Mouse (Mus musculus): ENCODE measurements around the gene Tacc2.

The Tacc2 gene

DNA sequence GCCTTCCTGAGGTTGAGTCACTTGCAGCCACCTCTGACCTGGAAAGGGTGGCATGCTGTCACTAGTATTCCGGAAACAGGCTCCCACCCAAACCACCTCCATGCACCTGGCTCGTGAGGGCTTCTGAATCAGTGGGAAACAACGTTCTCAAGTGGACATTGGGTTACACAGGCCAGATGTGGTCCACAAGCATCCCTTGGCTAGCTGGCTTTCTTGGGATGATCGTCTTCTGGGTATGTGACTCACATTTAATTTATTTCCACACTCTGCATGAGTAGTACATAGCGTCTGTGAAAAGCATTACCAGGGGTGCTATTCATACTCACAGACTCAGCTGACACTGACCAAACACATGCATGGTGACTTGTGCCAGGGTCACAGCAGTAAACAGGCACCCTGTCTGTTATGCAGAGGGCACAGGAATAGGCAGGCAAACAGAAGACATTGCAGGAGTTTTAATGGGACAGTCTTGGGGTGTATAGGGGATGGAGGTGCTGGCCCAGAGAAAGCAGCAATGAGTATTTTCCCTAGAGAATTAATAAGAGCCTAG lies 205.3 kb downstream of the Tacc2 start:
- DNase-seq = no peak

DNA sequence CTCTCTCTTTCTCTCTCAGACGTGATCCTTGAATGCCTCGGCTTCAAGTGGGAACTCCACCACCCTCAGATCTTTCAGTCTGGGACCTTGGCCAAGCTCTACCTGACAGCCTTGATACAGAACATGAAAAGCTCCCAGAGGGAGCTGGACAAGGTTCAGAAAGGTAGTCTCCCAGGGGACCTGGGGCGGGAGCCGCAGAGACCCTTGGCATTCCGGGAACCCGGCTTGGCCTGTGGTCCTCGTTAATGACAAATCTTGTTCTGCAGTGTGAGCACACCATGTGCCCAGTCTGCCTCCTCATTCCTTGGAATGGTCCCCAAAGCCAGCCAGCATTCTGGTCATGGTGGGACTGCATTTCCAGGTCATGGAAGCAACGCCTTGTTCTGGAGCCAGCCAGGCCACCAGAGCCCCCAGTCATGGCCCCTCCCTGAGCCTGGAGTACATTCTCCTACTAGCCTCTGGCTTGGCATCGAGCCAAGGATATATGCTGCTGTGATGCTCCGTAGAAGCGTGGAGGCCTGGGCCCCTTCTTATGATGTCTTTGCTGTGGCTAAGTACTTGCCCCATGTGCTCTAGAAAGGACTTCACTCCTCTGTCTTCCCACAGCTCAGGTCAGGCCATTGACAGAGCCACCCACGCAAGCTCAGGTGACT lies 208.8 kb downstream of the Tacc2 start:
- DNase-seq = peak; percentile 64

DNA sequence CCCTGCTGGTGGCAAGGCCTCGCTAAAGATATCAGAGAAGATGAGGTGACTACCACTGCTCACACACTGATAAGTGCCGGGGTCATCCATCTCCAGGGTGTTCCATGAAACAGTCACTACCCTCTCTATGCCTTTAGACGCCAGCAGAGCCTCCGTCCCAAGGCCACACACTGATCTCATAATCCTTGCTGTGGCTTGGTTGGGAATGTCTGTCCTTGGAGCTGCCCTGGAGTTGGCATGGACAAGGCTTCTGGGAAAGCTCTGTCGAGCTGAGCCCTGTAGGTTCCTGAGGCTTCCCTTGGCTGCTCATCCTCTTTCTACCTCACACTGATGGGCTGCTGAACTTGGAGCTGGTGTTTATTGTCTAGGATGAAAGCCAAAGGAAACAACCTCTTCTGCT lies 209.5 kb downstream of the Tacc2 start:
- DNase-seq = no peak

DNA sequence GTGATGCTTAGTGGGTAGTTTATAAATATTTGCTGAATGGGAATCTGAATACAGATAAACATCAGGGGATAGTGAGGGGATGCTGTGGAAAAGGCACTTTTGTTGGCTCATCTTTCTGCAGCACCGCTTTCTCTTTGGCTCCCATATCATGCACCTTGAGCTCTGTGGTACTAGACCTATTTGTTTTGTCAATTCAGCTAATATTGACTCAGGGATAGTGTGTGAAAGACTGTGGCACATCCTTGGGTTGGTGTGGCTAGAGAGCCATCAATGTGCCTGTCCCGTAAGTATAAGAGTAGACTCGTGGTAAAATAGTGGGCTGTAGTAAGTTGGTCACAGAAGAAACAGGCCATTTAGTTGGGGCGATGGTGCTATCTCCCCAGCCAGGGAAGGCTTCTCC lies 210.3 kb downstream of the Tacc2 start:
- DNase-seq = no peak

DNA sequence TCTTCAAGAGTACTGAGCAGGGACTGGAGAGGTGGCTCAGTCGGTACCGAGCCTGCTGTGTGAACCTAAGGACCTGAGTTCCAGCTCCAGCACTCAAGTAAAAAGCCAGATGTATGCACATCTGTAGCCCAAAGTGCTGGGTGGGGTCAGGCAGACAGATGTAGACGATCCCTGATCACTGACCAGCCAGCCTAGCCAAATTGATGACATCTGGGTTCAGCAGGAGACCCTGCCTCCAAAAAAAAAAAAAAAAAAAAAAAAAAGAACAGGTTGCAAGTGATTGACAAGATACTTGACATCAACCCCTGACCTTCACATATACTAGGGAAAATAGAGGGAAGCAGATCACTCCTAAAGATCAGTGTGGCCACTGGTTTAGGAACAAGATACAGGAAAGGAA lies 211.7 kb downstream of the Tacc2 start:
- DNase-seq = no peak

DNA sequence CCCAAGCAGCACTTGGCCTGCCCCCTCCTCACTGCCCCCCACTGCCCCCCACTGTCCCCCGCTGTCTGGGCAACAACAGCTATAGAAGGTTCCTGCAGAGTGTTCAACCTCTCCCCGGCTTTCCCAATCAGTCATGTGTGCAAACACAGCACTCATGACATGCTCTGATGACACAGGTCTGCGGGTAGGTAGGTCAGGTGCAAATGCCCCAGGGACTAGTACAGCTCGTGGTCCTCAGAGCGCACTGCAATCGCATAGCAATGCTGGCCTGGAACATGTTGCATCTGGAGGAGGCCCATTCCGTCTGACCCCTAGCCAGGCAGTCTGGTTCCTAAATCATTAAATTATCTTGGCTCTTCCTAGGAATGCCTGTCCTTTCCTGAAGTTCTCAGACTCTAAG lies 212.2 kb downstream of the Tacc2 start:
- DNase-seq = no peak

DNA sequence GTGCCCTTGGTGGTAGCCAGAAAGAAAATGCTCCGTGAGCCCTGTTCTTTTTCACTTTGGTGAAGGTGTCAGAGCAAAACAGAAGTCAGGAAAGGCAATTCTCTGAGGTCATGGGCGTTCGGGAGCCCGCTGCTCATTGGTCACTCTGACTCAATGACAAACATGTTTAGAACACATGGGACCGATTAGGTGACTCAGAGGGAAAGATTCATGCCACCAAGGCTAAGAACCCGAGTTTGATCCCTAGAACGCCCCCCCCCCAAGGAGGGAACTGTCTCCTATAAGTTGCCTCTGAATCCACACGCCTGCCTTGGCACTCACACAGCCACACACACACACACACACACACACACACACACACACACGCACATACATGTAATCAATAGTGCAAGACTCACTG lies 216.4 kb downstream of the Tacc2 start:
- DNase-seq = no peak

DNA sequence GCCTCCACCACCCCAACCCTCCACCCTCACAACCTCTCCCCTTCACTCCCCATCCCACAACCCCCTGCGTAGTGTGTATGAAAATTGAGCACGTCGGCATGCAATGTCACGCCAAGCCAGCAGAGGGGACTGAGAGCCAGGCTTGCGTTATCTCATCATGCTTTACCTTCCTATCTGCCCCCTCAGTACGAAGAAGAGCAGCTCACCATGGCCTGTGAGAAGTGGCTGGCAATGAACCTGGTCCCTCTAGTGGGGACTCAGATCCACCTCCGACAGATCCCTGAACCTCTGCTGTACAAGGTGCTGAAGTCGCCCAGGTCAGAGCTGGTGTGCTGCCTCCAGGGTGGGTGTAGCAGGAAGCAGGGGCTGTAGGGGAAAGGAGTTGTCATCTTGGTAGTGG lies 219.5 kb downstream of the Tacc2 start:
- DNase-seq = peak; percentile 24

DNA sequence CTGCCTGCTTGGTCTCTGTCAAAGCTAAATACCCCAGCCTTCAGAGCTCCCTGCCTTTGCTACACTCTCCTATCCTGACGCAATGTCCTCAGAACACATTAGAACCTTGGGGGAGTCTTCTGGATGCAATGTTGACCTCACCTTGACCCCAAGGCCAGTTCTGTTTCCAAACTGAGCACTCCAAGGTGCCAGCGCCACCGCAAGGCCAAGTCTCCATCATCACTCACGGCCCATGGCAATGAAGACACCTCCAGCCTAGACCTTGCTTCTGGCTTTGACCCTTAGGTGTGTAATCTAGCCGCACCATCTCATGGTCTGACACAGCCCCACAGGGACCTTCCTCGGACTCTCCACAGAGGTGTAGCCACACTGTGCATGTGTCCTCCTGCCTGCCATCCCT lies 220.3 kb downstream of the Tacc2 start:
- DNase-seq = no peak

DNA sequence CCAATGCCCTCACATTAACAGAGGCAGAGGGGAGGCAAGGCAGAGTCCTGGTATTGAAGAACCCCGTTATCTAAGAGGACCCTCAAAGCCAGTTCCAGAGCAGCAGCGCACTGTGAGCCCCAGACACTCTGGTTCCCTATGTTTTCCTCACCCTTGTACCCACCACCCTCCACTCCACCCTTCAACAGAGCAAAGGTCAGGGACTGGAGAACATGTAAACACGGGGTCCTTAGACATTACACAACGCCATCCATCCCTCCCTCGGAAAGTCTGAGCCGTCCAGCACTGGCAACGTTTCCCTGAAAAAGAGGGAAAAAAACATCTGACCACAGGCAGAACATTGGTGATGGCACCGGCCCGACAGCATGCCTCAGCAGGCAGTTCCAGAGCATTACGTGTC lies 222.2 kb downstream of the Tacc2 start:
- DNase-seq = no peak

DNA sequence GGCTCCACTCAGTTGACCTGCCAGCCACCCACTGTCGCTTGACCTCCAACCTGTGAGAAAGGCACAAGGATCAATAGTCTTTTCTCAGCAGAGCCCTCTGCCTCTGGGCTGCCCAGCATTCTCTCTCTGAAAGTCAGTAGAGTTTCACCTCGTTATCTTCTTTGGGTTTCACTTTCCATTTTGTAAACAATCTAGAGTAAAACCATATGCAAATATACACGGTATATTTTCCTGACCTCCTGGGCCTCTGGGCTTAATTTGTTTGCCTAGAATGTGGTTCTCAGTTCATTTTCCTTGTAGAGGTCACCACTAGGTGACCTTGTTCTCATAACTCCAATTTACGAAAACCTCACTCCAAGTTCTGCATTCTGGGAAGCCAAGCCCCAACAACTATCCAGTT lies 223.4 kb downstream of the Tacc2 start:
- no peak for DNase-seq

DNA sequence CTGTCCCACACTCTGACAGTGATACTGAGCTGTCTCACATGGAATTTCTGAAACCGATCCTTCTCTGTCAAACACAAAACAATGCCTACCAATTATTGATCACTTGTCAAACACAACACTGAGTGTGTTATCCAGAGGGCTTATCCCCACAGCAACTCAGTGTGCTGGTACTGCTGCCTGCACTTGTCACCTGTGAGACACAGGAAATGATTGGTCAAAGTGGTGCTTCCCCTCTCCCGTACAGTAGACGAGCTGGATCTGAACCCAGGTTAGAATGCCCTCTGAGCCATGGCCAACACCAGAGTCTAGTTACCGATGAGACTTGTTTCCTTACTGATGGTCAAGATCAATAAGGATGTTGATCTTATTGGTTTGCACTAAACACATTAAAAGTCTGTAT lies 224.6 kb downstream of the Tacc2 start:
- no peak for DNase-seq

DNA sequence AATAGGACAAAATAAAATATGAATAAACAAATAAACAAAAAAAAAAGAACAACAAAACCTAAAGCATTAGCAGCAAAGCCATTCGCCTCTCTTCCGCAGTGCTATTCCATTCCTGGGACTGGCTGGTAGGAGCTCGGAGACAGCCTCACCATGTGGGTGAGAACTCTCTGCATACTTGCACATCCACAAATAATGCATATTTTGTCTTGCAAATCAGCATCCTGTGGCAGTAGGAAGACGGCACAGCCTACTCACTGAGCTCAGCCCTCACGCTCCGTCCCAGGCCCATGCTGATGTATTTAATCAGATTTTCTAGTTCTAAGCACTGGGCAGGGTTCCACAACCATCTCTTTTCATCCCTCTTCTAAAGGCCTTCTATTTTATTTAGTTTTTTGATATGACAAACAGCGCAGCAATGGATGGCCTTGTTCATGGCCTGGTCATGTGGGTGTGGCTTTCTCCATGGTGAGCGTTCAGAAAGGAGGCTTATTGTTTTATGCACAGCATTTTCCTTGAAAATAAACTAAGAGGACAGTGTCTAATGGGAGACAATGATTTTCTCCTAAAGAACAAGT lies 226.1 kb downstream of the Tacc2 start:
- no peak for DNase-seq

DNA sequence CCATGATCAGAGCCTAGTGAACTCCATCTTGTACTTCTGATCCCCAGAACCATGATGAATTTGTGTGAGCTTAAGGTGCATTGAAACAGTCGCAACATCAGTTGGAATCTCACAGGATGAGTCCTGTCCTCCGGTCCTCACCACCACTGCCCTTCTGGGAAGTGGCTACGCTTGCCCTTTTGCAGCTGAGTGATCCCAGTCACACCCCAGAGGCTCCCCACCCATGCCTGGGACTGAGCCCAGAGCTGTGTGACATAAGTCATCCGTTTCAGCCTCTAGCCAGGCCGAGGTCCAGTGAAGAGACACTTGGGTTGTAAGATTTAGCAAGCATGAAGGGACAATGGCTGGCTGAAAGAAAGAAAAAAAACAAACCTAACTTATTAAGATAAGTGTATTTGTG lies 227.8 kb downstream of the Tacc2 start:
- DNase-seq = no peak

DNA sequence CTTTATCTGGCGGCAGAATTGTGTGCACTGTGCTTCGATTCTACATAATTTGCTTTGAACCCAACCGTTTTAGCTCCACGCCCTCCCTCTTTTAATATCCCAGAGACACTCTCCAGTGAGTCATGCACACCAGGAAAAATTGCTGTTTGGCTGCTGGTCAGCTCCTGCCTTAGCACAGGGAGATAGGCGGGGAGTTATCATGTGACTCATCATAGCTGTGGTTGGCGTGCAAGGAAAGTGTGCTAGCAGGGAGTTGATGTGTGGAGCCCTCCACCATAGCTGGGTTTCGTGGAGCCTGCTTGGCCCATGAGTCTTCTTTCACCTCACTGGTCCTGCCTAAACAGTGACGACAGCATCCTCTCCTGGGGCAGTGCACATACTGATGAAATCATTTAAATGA lies 230.5 kb downstream of the Tacc2 start:
- peak; percentile 17 for DNase-seq

DNA sequence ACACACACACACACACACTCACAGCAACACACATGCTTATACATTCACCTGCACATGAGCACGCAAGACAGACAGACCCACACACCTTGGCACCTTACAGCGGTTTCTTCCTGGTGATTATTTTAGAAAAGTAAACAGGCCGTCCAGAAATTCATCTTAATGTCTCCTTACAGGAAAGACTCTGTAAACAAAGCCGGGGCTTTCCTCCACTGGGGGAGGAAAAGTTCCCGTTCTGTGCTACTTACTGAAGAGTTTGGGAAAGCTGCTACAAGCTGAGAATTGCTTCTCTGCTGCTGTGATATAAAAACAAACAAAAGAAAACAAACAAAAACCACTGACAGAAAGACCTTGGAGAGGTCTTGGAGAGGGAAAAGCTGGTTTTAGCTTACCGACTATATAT lies 231.5 kb downstream of the Tacc2 start:
- DNase-seq = no peak

DNA sequence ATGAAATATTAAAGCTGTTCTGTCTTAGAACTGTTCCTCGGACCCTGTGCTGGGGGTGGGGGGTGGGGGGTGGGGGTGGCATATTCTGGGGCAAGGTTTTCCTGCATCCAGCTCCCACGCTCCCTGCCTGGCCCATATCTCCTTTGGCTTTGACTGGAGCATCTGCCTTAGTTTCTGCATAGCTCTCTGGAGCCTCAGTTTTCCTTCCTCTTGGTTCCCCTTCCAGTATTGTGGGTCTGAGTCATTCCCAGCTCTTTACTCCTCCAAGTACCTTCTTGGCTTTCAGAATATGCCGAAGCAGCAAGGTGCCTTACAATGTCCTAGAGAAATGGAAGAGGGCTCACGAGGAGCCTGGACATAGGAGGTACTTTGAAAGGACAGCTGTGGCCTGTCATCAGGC lies 233.0 kb downstream of the Tacc2 start:
- no peak for DNase-seq

DNA sequence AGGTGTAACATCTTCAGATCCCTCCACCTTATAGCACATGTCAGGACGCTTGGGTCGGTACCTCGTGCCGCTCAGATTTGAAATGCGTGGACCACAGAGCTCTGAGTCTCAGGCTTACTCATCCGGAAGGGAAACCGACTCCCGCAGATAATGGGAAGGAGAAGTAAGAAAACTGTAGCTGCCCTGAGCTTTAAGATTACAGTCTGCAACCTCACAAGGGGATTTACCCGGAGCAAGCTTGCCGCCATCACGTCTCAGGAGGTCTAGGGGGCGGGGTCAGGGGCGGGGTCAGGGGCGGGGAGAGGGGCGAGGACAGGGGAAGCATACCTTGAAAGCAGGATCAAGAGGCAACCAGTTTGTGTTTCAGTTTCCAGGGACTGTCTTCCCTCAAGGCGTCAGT lies 235.2 kb downstream of the Tacc2 start:
- DNase-seq = no peak

Measured in retina, postnatal 1 day (tissue).